Mouse (Mus musculus): ENCODE measurements around the gene Gm4305.
"Not testable (repeated sequence)": the region's sequence is repeated elsewhere in the genome, so short reads cannot be mapped to it uniquely, and the experiment has no call there.

Gm4305 gene

DNA sequence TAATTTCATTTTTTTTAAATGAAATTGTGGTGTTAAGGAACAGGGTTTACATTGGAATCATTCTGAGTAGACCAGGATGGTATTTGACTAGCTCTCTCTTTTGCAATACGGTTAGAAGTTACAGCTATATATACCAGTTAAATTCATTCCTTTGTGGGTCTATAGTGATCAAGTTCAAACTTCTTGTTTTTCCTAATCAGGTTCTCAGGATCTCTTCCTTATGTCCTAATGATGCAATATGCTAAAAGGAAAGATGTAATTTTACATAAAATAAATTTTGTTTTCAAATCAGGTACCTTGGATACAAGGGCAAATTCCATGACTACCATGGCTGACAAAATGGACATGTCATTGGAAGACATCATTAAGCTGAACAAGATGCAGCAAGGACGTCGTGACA lies at the start of gene Gm4305:
Gene Gm4305, plus strand, starts transcription at position 301 of the 400 bp plus-strand sequence.
- DNase-seq (ENCODE audit: low read depth, low spot score) = not testable (repeated sequence)

DNA sequence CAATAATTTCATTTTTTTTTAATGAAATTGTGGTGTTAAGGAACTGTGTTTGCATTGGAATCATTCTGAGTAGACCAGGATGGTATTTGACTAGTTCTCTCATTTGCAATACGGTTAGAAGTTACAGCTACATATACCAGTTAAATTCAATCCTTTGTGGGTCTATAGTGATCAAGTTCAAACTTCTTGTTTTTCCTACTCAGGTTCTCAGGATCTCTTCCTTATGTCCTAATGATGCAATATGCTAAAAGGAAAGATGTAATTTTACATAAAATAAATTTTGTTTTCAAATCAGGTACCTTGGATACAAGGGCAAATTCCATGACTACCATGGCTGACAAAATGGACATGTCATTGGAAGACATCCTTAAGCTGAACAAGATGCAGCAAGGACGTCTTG lies 15.5 kb upstream of the Gm4305 start, which contains the start of gene Gm4301:
Gene Gm4301, plus strand, starts transcription at position 301 of the 400 bp plus-strand sequence.
- DNase-seq (ENCODE audit: low read depth, low spot score) = not testable (repeated sequence)

- not testable (repeated sequence) for DNase-seq (ENCODE audit: low read depth, low spot score)
Measured at GRCm38 (mm10) chr10:100340536-100340935, 10.4 kb upstream of the Gm4305 start, which contains the start of gene Gm4302. Gene Gm4302 (plus strand): TSS chr10:100340836.

GRCm38 (mm10) chr10:100345672-100346071 lies 5.2 kb upstream of the Gm4305 start, which contains the start of gene Gm4303:
Gene Gm4303 (plus strand): TSS chr10:100345972.
- DNase-seq (ENCODE audit: low read depth, low spot score) = not testable (repeated sequence)

- not testable (repeated sequence) for DNase-seq (ENCODE audit: low read depth, low spot score)
Measured at GRCm38 (mm10) chr10:100356841-100357240, 5.9 kb downstream of the Gm4305 start.

- DNase-seq (ENCODE audit: low read depth, low spot score) = not testable (repeated sequence)
Measured at GRCm38 (mm10) chr10:100361038-100361437, 10.1 kb downstream of the Gm4305 start, which contains the start of gene Gm4307. Gene Gm4307 (plus strand): TSS chr10:100361338.

DNA sequence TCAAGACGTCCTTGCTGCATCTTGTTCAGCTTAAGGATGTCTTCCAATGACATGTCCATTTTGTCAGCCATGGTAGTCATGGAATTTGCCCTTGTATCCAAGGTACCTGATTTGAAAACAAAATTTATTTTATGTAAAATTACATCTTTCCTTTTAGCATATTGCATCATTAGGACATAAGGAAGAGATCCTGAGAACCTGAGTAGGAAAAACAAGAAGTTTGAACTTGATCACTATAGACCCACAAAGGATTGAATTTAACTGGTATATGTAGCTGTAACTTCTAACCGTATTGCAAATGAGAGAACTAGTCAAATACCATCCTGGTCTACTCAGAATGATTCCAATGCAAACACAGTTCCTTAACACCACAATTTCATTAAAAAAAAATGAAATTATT lies 31.6 kb downstream of the Gm4305 start, which contains the start of gene Gm4312:
Gene Gm4312, minus strand, starts transcription at position 101 of the 400 bp plus-strand sequence.
- not testable (repeated sequence) for DNase-seq (ENCODE audit: low read depth, low spot score)

Measured in embryo, embryonic 11.5 days (tissue).